Mouse (Mus musculus) liver, postnatal 0 days (tissue): Measurements from ENCODE around the gene Fpgs.

Experiments
- CTCF ChIP-seq: sonication (generic); IDR thresholded peaks from 2 replicates; pipeline ENCODE4 v1.5.1; 2016; ENCODE audit warnings: antibody characterized with exemption, low read depth
- EP300 ChIP-seq: IDR thresholded peaks from 2 replicates; pipeline ENCODE4 v1.6.1; 2016; ENCODE audit warnings: antibody characterized with exemption, low read depth, mild to moderate bottlenecking

DNA sequence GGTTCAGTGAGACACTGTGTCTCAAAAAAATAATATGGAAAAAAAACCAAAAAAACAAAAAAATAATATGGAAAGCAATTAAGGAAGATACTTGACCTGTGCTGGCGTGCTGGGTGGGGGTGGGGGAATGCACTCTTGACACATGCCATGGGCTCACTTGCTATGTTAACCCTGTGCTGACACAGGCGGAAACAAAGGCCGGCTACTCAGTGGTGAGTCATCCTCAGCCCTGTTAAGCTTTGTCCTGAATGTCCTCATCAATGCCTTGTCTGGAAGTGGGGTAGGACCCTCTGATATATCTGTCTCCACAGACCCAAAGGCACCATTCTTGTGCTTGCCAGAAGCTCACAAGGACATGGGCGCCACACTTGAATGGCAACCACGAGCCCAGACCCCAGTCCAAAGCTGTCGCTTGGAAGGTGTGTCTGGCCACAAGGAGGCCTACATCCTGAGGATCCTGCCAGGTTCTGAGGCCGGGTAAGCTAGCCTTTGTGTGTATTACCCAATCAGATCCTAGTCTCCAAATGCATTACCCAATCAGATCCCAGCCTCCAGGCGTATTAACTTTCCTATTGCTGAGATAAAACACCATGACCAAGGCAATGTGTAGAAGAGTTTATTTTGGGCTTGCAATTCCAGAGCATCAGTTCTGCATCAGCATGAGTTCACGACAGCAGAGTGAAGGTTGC lies 31.9 kb downstream of the Fpgs start:
- TF ChIP-seq CTCF (no peak), EP300 (no peak)
